ENCODE assay signal across 19 mouse cellular contexts in genomic region chr9:44069252-44069651, GRCm38 (mm10). TPM values are rescaled to one million over a fixed set of nuclear protein-coding genes. Genes with fewer than 3 reads are reported as not detected.
DNase-seq lines count a peak whose midpoint lies in the region; ATAC-seq and TF ChIP-seq lines count a peak whose summit lies in the region.
"Had no signal": no experiment of that assay in that cellular context is flagged by ENCODE, and none has a peak within 500 bp of the region (broad histone marks: within the 10 kb centered on the region; RNA-seq: fewer than 3 reads in every experiment).

No protein-coding gene starts in this region.

- no peak for TF ChIP-seq EP300 in heart, adult 2 months (IDR thresholded peaks at IDR 0.05; ENCODE audit: insufficient read depth, low read depth, low read length)

- H3K4me3 ChIP-seq in heart, adult 2 months, result peak overlapping the region; percentile 39
- peak overlapping the region; percentile 49 for H3K4me3 ChIP-seq in heart, embryonic 15.5 days
- H3K4me3 ChIP-seq: forebrain, embryonic 13.5 days; limb, embryonic 15.5 days; neural tube, embryonic 13.5 days had no signal

- peak; percentile 85 for TF ChIP-seq POLR2A in heart, adult 2 months (IDR thresholded peaks at IDR 0.05; ENCODE audit: insufficient read depth, low read depth, low read length)

- H3K9me3 ChIP-seq in heart, embryonic 15.5 days (replicated peaks), result no peaks in the 10 kb centered on the region
- H3K9me3 ChIP-seq: forebrain, embryonic 13.5 days; limb, embryonic 15.5 days; neural tube, embryonic 13.5 days had no signal

- TF ChIP-seq CTCF in heart, adult 2 months (IDR thresholded peaks at IDR 0.05), result no peak

- no peak for ATAC-seq in heart, embryonic 15.5 days (replicated peaks; ENCODE audit: insufficient number of reproducible peaks, insufficient read depth, low FRiP score, low read depth)
- ATAC-seq: forebrain, embryonic 13.5 days had no signal

- H3K4me2 ChIP-seq in heart, embryonic 15.5 days, result peak overlapping the region; percentile 89
- H3K4me2 ChIP-seq: forebrain, embryonic 13.5 days; limb, embryonic 15.5 days; neural tube, embryonic 13.5 days had no signal

- 13% methylated on average over 7 of the region's 7 CpGs for WGBS in heart, adult 2 months
- WGBS in heart, embryonic 15.5 days, result 15% methylated on average over 7 of the region's 7 CpGs

- H3K9ac ChIP-seq in heart, adult 2 months (ENCODE audit: low read depth, low read length), result peak overlapping the region; percentile 83
- H3K9ac ChIP-seq in heart, embryonic 15.5 days, result peak overlapping the region; percentile 59
- H3K9ac ChIP-seq: forebrain, embryonic 13.5 days; limb, embryonic 15.5 days; neural tube, embryonic 13.5 days had no signal

- no peaks in the 10 kb centered on the region for H3K36me3 ChIP-seq in heart, adult 2 months (ENCODE audit: control insufficient read depth, insufficient read depth, low read length)
- no peaks in the 10 kb centered on the region for H3K36me3 ChIP-seq in heart, embryonic 15.5 days
- H3K36me3 ChIP-seq: limb, embryonic 15.5 days; neural tube, embryonic 13.5 days had no signal

- intact Hi-C loops in heart, adult 2 months (cut with DNase I), result loop anchor here (2.0 kb wide), 1 partner anchor 20 kb away; no protein-coding TSS in a partner anchor

- no peaks in the 10 kb centered on the region for H3K27me3 ChIP-seq in heart, adult 2 months (ENCODE audit: control insufficient read depth, insufficient read depth, low read length)
- no peaks in the 10 kb centered on the region for H3K27me3 ChIP-seq in heart, embryonic 15.5 days

- H3K27ac ChIP-seq in heart, adult 2 months, result peak overlapping the region; percentile 80
- H3K27ac ChIP-seq in heart, embryonic 15.5 days, result peak overlapping the region; percentile 92
- H3K27ac ChIP-seq: forebrain, embryonic 13.5 days; limb, embryonic 15.5 days; neural tube, embryonic 13.5 days had no signal

- H3K79me2 ChIP-seq in heart, adult 2 months (replicated peaks; ENCODE audit: control insufficient read depth, insufficient read depth, low read length), result no peaks in the 10 kb centered on the region

- DNase-seq in cerebellum, adult 9-11 months, result peak; percentile 43
- no peak for DNase-seq in cerebellum, adult 9-10 months
- DNase-seq in heart, adult 2 months, result peak in 1 of 2 experiments; percentile 54
- no peak for DNase-seq in heart, adult 8-10 months (ENCODE audit: low spot score)
- DNase-seq in embryo, embryonic 10.5 days (ENCODE audit: low spot score), result peak; percentile 23
- DNase-seq in spleen, postnatal 4 days (ENCODE audit: low spot score in 2 of 2), result no peak
- DNase-seq in thymus, postnatal 14 days, result no peak
- DNase-seq: adrenal gland, adult 2 months; layer of hippocampus, postnatal 36 days; lung, adult 18-20 months; right cerebral cortex, postnatal 14 days had no signal

- H3K4me1 ChIP-seq in heart, adult 2 months (ENCODE audit: control insufficient read depth, insufficient read depth, low read length), result peaks cover 3% of the 10 kb centered on the region; the same call in 1 of the 2 replicates
- peaks cover 55% of the 10 kb centered on the region for H3K4me1 ChIP-seq in heart, embryonic 15.5 days (replicated peaks)

RNA-seq across cellular contexts. Expression of gene Usp2, which starts 2.4 kb away (rescaled TPM):
- 100 to 1,000 TPM in 1 of 2 experiments, 10 to 100 TPM in 1; 75.8 to 206 TPM for total RNA-seq in heart, adult 2 months (2021)
- polyA plus RNA-seq in heart, adult 2 months (2012; rRNA removed), result 62.8 and 73.8 TPM in 2 replicates
- total RNA-seq in heart, adult 8-10 months (2022), result 100 to 1,000 TPM; 160 to 205 (median 195) TPM
- polyA plus RNA-seq in heart, embryonic 15.5 days (2015; fragmentation: Nextera tagmentation; extraction: Ambion mirVana), result 69.9 and 74.9 TPM in 2 replicates

RNA-seq across cellular contexts. Expression of gene Thy1, which starts 26.1 kb away (rescaled TPM):
- total RNA-seq in heart, adult 2 months (2021), result 10 to 100 TPM in 1 of 2 experiments, 1 to 10 TPM in 1; 6.6 to 15.5 TPM
- polyA plus RNA-seq in heart, adult 2 months (2012; rRNA removed), result 32.3 and 42.7 TPM in 2 replicates
- total RNA-seq in heart, adult 8-10 months (2022), result 10 to 100 TPM in 2 of 4 experiments, 1 to 10 TPM in 2; 8.9 to 12.4 (median 11.0) TPM
- 2.2 and 10.6 TPM in 2 replicates for polyA plus RNA-seq in heart, embryonic 15.5 days (2015; fragmentation: Nextera tagmentation; extraction: Ambion mirVana)
- total RNA-seq: CH12.LX had no signal

RNA-seq across cellular contexts. Expression of gene Mfrp, which starts 32.3 kb away (rescaled TPM):
- total RNA-seq in heart, adult 2 months (2021), result under 1 TPM in 1 of 2 experiments, not detected in 1; 0.05 TPM
- 0.04 and 0.12 TPM in 2 replicates for polyA plus RNA-seq in heart, adult 2 months (2012; rRNA removed)
- not detected for total RNA-seq in heart, adult 8-10 months (2022)
- polyA plus RNA-seq in heart, embryonic 15.5 days (2015; fragmentation: Nextera tagmentation; extraction: Ambion mirVana), result not detected in 2 replicates
- total RNA-seq: CH12.LX; common myeloid progenitor, adult 5-6 weeks; hematopoietic stem cell, adult 5-6 weeks; monocyte, adult 5-6 weeks had no signal
- polyA plus RNA-seq: neural tube, embryonic 13.5 days had no signal

RNA-seq across cellular contexts. Expression of gene C1qtnf5, which starts 37.8 kb away (rescaled TPM):
- 1 to 10 TPM; 4.8 to 7.6 TPM for total RNA-seq in heart, adult 2 months (2021)
- 9.4 and 13.8 TPM in 2 replicates for polyA plus RNA-seq in heart, adult 2 months (2012; rRNA removed)
- total RNA-seq in heart, adult 8-10 months (2022), result 10 to 100 TPM in 1 of 4 experiments, 1 to 10 TPM in 3; 7.6 to 12.9 (median 8.9) TPM
- 3.8 TPM in 2 replicates for polyA plus RNA-seq in heart, embryonic 15.5 days (2015; fragmentation: Nextera tagmentation; extraction: Ambion mirVana)
- total RNA-seq: CH12.LX; common myeloid progenitor, adult 5-6 weeks; hematopoietic stem cell, adult 5-6 weeks; monocyte, adult 5-6 weeks had no signal

RNA-seq across cellular contexts. Expression of gene Gm49380, which starts 44.0 kb away (rescaled TPM):
- total RNA-seq in heart, adult 2 months (2021), result under 1 TPM; 0.21 to 0.23 TPM
- polyA plus RNA-seq in heart, adult 2 months (2012; rRNA removed), result not detected in 2 replicates
- total RNA-seq in heart, adult 8-10 months (2022), result under 1 TPM; 0.11 to 0.47 (median 0.30) TPM
- 0.05 and 0.13 TPM in 2 replicates for polyA plus RNA-seq in heart, embryonic 15.5 days (2015; fragmentation: Nextera tagmentation; extraction: Ambion mirVana)
- total RNA-seq: CH12.LX; common myeloid progenitor, adult 5-6 weeks; hematopoietic stem cell, adult 5-6 weeks; monocyte, adult 5-6 weeks had no signal
- polyA plus RNA-seq: forebrain, embryonic 13.5 days had no signal

Comparison
In these comparisons a context has a peak if more than half of its experiments do, and no peak if none do; other contexts are left out.
1. DNase-seq: peak in cerebellum, adult 9-11 months (single experiment) and embryo, embryonic 10.5 days (single experiment); none in cerebellum, adult 9-10 months (single experiment), heart, adult 8-10 months (single experiment), spleen, postnatal 4 days (0 of 2) and thymus, postnatal 14 days (single experiment).